In genomic region chr13:51207965-51208364, GRCm38 (mm10) we compare ENCODE assay signal across 9 mouse cellular contexts. TPM values are rescaled to one million over a fixed set of nuclear protein-coding genes. Genes with fewer than 3 reads are reported as not detected.
DNase-seq lines count a peak whose midpoint lies in the region; ATAC-seq and TF ChIP-seq lines count a peak whose summit lies in the region.
"Had no signal": no experiment of that assay in that cellular context is flagged by ENCODE, and none has a peak within 500 bp of the region (broad histone marks: within the 10 kb centered on the region; RNA-seq: fewer than 3 reads in every experiment).

No protein-coding gene starts in this region.

- WGBS in hindbrain, embryonic 13.5 days, result 79% methylated on average over 12 of the region's 12 CpGs
- 75% methylated on average over 12 of the region's 12 CpGs for WGBS in neural tube, embryonic 14.5 days

- peak; percentile 82 for ATAC-seq in hindbrain, embryonic 13.5 days (ENCODE audit: low FRiP score)
- peak; percentile 76; the same call in 1 of the 2 replicates for ATAC-seq in neural tube, embryonic 14.5 days (ENCODE audit: low read depth)
- no peak for ATAC-seq in erythroid progenitor cell, adult 5-6 weeks (replicated peaks; ENCODE audit: low FRiP score, poor library complexity, severe bottlenecking)

- H3K27me3 ChIP-seq in hindbrain, embryonic 13.5 days, result no peaks in the 10 kb centered on the region
- no peaks in the 10 kb centered on the region for H3K27me3 ChIP-seq in neural tube, embryonic 14.5 days (ENCODE audit: control insufficient read depth, insufficient read depth, low read length)

- no peak overlapping the region for H3K27ac ChIP-seq in hindbrain, embryonic 13.5 days
- H3K27ac ChIP-seq in neural tube, embryonic 14.5 days (ENCODE audit: low read depth, low read length), result no peak overlapping the region
- H3K27ac ChIP-seq: macrophage had no signal

- no peaks in the 10 kb centered on the region for H3K36me3 ChIP-seq in hindbrain, embryonic 13.5 days
- H3K36me3 ChIP-seq in neural tube, embryonic 14.5 days (ENCODE audit: control insufficient read depth, insufficient read depth, low read length), result no peaks in the 10 kb centered on the region

- no peak overlapping the region for H3K9ac ChIP-seq in hindbrain, embryonic 13.5 days
- H3K9ac ChIP-seq in neural tube, embryonic 14.5 days (replicated peaks; ENCODE audit: low read depth, low read length), result no peak overlapping the region

- H3K4me1 ChIP-seq in hindbrain, embryonic 13.5 days (replicated peaks), result peaks cover 4% of the 10 kb centered on the region; the same call in 1 of the 2 replicates
- H3K4me1 ChIP-seq in neural tube, embryonic 14.5 days (ENCODE audit: control insufficient read depth, insufficient read depth, low read length), result no peaks in the 10 kb centered on the region

- no peak overlapping the region for H3K4me3 ChIP-seq in hindbrain, embryonic 13.5 days
- H3K4me3 ChIP-seq in neural tube, embryonic 14.5 days (ENCODE audit: low read depth, low read length), result no peak overlapping the region

- H3K9me3 ChIP-seq in hindbrain, embryonic 13.5 days, result no peaks in the 10 kb centered on the region
- no peaks in the 10 kb centered on the region for H3K9me3 ChIP-seq in neural tube, embryonic 14.5 days (ENCODE audit: control insufficient read depth, low read length)

- peak; percentile 27 for DNase-seq in layer of hippocampus, adult 11-12 months (ENCODE audit: low spot score)
- no peak for DNase-seq in layer of hippocampus, postnatal 25 days (ENCODE audit: extremely low spot score in 1 of 2, low spot score in 1 of 2)
- peak; percentile 80 for DNase-seq in brain, embryonic 14.5 days (ENCODE audit: low read depth)
- no peak for DNase-seq in spleen, adult 12 weeks (ENCODE audit: low spot score)
- DNase-seq in kidney, postnatal 4 days, result no peak

- no peak for TF ChIP-seq CTCF in brain, embryonic 14.5 days (IDR thresholded peaks at IDR 0.05; ENCODE audit: borderline replicate concordance, extremely low read depth, insufficient read depth, insufficient read length)

- no peak for TF ChIP-seq POLR2A in brain, embryonic 14.5 days (IDR thresholded peaks at IDR 0.05; ENCODE audit: borderline replicate concordance, extremely low read depth, insufficient read depth, insufficient read length, poor library complexity, severe bottlenecking)

- H3K4me2 ChIP-seq in hindbrain, embryonic 13.5 days, result no peak overlapping the region
- no peak overlapping the region for H3K4me2 ChIP-seq in neural tube, embryonic 14.5 days (ENCODE audit: low read depth, low read length)

RNA-seq across cellular contexts. Expression of gene Nxnl2, which starts 37.1 kb away (rescaled TPM):
- total RNA-seq in layer of hippocampus, postnatal 25 days (2021), result under 1 TPM in 1 of 2 experiments, not detected in 1; 0.22 TPM
- 1.3 TPM in 2 replicates for polyA plus RNA-seq in brain, embryonic 14.5 days (2012; rRNA removed)
- 0.76 and 0.77 TPM in 2 replicates for polyA plus RNA-seq in hindbrain, embryonic 13.5 days (2015; fragmentation: Nextera tagmentation; extraction: Ambion mirVana)
- 0.99 and 2.7 TPM in 2 replicates for polyA plus RNA-seq in neural tube, embryonic 14.5 days (2014; fragmentation: Nextera tagmentation; extraction: Ambion mirVana)
- not detected in 2 replicates for total RNA-seq in erythroid progenitor cell, adult 5-6 weeks (2015; ENCODE audit: low replicate concordance)
- total RNA-seq in erythroid progenitor cell, adult 5-6 weeks (2017; ENCODE audit: low replicate concordance), result not detected in 2 replicates
- polyA plus RNA-seq: macrophage had no signal

Comparison
In these comparisons a context has a peak if more than half of its experiments do, and no peak if none do; other contexts are left out.
1. DNase-seq: peak in layer of hippocampus, adult 11-12 months (single experiment) and brain, embryonic 14.5 days (single experiment); none in layer of hippocampus, postnatal 25 days (0 of 2), spleen, adult 12 weeks (single experiment) and kidney, postnatal 4 days (0 of 2).